Mouse (Mus musculus): ENCODE results near the gene Lmo2.

The Lmo2 gene

DNA sequence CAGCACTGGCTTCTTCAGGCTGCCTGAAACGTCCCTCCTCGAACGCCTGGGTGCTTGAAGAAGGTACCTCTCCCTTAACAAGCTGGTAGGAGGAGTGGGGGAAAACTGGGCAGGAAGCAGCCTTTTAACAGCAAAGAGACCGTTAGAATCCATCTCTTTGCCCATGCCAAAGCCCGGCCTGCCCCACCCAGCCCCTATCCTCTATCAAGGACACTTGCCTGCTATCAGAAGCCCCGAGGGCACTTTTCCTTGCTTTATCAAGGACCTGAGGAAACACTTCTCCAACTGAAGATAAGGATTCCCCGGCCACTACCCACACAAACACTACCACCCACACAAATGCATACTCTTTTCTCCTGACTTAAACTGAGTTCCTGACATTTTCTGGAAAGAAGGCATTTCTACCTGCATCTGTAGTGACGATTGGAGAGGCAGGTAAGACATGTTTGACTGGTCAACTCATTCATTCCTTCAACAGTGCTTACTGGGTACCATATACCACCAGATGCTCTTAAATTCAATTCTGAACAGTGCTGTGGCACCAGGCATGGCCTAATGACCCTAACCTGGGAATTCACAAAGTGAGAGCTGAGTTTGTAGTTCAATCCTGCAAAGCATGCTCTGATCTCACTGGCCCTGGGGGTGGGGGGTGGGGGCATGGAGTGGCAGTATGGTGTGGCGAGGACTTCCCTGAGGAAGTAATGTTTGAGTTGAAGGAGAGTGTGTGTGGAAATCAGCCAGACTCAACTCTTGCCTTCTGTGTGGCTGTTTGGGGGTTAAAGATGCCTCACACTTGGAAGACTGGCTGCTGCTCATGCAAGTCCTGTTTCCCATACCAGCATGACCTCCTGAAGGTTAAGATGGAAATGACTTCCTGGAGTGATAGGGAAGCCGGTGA is at the start of gene Lmo2:
TSS of gene Lmo2 (plus strand) at position 338 of the 898 bp plus-strand sequence.
- no peak for DNase-seq (ENCODE audit: low spot score)

- no peak for DNase-seq (ENCODE audit: low spot score)
These were observed 47.2 kb upstream of the Lmo2 start for GRCm38 (mm10) chr2:103910601-103911000.

- no peak for DNase-seq (ENCODE audit: low spot score)
These were observed 45.1 kb upstream of the Lmo2 start for GRCm38 (mm10) chr2:103912481-103913251.

- DNase-seq (ENCODE audit: low spot score): no peak
These were observed 44.5 kb upstream of the Lmo2 start for GRCm38 (mm10) chr2:103913252-103913650.

DNA sequence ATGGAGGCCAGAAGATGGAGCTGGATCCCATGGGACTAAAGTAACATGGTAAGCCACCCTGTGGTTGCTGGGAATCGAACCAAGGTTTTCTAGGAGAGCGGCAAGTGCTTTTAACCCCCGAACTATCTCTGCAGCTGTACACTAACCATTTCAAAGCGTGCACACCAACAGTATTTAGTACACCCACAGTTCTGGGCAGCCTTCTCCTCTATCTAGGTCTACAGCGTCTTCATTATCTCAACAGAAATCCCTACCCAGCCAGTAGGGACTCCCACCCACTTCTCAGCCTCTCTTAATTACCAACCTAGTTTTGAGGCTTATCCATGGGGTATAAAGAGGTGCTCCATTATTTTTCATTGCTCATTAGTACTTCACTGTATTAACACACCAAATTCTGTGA is 41.7 kb upstream of the Lmo2 start:
- DNase-seq (ENCODE audit: low spot score): no peak

- no peak for DNase-seq (ENCODE audit: low spot score)
These were observed 40.4 kb upstream of the Lmo2 start for GRCm38 (mm10) chr2:103917375-103917774.

GRCm38 (mm10) chr2:103918375-103918774 is 39.4 kb upstream of the Lmo2 start:
- DNase-seq (ENCODE audit: low spot score): no peak

GRCm38 (mm10) chr2:103919488-103919887 is 38.3 kb upstream of the Lmo2 start:
- DNase-seq (ENCODE audit: low spot score): no peak

DNA sequence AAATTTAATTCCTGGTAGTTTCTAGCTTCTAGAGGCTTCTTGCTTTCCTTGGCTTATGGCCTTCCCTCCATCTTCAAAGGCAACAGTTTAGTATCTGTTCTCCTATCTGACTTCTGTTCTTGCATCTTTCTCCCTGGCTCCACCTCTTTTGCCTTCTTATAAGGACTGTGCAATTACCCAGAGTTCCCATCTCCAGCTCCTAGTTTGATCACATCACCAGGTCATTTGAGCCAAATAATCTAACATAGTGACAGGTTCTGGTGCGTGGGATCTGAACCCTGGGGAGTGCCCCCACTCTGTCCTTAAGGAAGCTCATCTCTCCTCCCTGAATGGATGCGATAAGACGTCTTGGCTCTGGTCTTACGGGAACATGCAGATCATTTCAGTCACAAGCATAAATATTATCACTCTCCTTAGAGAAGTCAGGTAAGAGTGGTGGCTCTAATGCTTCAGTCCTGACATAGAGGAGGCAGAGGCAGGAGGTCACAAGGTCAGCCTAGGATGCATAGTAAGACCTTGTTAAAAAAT is 31.1 kb upstream of the Lmo2 start:
- DNase-seq (ENCODE audit: low spot score): no peak

DNA sequence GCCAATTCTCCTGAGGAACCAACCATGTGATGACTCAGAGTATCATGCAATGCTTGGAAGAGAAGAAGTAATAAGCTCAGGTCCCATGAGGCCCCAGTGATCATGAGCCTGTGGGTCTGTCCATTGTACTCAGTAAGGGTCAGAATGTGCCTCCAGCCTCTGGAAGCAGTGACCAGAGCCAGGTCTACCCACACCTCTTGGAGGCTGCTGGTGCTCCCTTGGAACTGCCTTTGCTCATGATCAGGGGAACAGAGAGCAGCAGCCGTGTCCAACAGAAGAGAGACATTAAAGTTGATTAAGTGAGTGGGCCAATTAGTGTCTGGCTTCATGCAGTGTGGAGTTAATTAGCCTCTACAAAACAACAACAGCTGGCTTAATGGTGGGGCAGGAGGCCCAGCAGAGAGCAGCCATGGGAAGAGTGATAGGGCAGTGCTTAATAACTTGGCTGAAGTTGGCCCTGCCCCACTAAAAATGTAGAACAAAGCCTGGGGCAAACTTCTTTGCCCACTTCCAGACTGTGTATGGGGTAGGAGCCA is 30.1 kb upstream of the Lmo2 start:
- no peak for DNase-seq (ENCODE audit: low spot score)

DNA sequence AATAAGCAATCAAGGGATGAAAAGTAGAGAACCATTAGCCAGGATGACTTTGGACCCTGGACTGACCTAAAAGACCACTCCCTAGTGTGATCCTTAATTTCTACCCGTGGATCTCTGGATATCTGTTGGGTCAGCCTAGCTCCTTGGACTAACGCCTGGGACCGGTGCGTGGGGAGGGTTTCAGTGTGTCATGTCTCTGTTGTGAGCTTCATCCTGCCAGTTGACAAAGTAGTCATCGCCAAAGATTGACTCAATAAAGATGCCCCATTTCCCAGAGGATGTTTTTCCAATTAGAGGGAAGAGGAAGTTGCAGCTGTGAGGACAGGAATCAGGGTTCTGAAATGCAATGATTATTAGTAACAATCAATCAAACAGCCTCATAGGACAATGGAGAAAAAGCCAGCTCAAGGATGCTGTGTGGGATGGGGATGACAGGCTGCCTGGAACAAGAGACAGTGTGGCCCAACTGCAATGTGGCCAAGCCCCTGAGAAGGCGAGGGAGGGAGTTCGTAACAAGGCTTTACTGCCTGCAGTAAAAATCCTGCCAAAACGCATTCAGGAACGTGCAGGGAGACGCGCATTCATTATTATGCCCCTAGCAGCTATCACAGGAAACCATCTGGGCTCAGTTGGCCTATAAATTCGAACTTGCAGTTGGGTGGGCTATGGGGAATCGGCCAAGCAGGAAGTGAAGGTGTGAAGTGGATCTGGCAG is 27.3 kb upstream of the Lmo2 start:
- DNase-seq (ENCODE audit: low spot score): no peak

GRCm38 (mm10) chr2:103931511-103931911 is 26.3 kb upstream of the Lmo2 start:
- DNase-seq (ENCODE audit: low spot score): no peak

- no peak for DNase-seq (ENCODE audit: low spot score)
These were observed 25.8 kb upstream of the Lmo2 start for GRCm38 (mm10) chr2:103932025-103932424.

- no peak for DNase-seq (ENCODE audit: low spot score)
These were observed 25.3 kb upstream of the Lmo2 start for GRCm38 (mm10) chr2:103932480-103932879.

- no peak for DNase-seq (ENCODE audit: low spot score)
These were observed 23.5 kb upstream of the Lmo2 start for GRCm38 (mm10) chr2:103934270-103934669.

DNA sequence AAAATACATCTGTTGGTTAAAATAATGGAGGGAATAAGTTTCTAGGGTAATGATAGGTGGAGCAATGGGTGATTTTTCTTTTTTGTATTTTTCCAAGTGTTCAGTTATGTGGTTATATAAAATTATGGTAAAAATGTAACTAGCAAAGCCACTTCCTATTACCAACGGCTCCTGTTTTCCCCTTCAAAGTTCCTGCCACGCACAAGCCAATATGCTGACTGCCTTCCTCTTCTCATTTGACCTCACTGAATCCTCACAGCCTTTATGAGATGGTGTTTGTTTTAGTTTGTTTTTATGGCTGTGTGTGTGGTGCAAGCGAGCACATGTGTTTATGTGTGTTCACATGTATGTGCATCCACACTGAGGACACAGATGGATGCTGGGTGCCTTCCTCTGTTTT is 23.1 kb upstream of the Lmo2 start:
- no peak for DNase-seq (ENCODE audit: low spot score)

DNA sequence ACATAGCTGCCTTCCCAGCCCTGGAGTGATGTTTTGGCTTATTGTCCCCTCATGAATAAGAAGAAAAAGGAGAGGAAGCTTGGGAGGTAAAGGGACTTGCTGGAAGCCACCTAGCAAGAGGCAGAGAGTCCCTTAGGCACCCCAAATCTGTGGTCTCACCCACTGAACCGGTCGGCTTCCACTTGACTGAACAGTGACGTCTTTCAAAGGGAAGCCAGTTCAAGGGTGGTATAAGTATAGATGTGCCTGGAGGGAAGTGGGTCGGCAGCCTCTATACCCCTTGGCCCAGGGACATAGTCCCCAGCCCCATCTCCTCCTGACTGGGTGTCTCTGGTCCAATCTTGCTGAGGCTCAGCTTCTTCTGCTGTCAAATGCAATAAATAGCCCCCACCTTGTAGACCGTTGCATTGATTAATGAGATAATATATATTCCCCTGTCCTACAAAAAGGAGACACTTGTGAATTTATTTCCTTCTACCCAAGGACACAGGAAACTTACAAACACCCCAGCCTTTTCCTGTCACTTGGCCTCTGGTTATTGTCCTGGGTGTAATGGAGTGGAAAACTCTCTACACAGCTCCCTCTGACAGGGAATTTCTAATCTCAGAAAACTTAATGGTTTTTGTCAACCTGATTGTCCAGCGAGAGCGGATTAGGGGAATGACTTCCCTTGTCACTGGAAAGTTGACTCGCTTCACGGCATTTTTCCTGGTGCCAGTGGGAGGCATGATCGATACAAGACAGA is 21.9 kb upstream of the Lmo2 start:
- DNase-seq (ENCODE audit: low spot score): no peak

GRCm38 (mm10) chr2:103936666-103937065 is 21.1 kb upstream of the Lmo2 start:
- DNase-seq (ENCODE audit: low spot score): no peak

DNA sequence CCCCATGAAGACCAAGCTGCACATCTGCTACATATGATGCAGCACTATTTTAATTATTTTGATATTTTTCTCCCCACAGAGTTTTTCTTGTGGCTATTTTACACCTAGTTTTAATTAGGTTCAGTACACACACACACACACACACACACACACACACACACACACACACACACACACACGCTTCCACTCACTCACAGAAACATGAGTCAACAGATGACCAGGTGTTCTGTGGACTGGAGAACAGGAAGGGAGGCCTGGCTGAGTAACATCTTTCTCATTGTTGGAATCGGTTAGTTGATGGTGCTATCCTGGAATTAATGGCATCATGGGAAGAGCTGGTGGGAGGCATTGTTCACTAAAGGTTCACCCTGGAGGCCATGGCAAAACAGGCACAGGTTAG is 20.1 kb upstream of the Lmo2 start:
- no peak for DNase-seq (ENCODE audit: low spot score)

DNA sequence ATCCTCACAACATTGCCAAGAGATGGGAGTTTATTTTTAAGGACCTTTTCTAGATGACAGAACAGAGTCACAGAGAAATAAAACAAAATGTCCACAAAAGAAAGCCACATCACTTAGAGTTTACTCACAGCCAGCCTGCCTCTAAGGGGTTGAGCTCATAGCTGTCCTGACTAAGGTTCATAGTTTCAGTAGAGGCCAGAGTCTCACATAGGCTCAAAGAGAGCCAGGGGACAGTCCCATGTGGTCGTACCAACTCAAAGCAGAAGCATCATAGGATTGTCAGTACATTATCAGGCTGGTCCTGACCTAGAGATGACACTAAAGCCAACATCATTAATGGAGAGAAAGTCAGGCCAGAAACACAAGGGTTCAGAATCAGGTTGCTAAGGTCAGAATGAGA is 19.2 kb upstream of the Lmo2 start:
- no peak for DNase-seq (ENCODE audit: low spot score)

DNA sequence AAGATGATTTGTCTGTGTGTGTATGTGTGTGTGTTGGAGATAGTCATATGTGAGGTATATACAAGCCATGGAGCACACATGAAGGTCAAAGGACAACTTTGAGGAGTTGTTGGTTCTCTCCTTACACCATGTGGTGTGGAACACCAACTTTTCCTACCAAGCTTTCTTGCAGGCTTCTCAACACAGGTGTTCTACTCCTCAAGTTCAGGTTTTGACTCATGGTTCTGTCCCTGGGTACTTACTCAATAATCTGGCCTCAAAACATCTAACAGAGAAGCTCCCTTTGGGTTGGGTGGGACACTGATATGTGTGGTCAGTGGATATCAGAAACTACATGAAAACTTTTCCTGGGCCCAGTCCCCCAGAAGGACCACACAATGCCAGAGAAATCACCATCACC is 18.8 kb upstream of the Lmo2 start:
- no peak for DNase-seq (ENCODE audit: low spot score)

All from ovary, postnatal 14 days (tissue).